Mouse (Mus musculus) layer of hippocampus, postnatal 25 days (tissue): ENCODE measurements around the gene Ndufs7. TPM values are rescaled to one million over a fixed set of nuclear protein-coding genes. Genes with fewer than 3 reads are reported as not detected.

Experiments used
- DNase-seq, 2 experiments: peaks; one replicate each; pipeline ENCODE4 v3.0.0; 2022; ENCODE audit warnings: mixed read lengths in 2 of 2, low spot score in 1 of 2; ENCODE audit errors: extremely low spot score in 1 of 2
- total RNA-seq, 2 experiments: library from RNA; stranded (reverse); gene quantifications; 2 replicates each; pipeline ENCODE4 v1.2.3; 2021

The Ndufs7 gene
- total RNA-seq, 2 experiments from 2014 or later: 196 to 223 TPM

GRCm38 (mm10) chr10:80285222-80286070 lies 36.5 kb downstream of the Ndufs7 start:
- DNase-seq: no peak

DNA sequence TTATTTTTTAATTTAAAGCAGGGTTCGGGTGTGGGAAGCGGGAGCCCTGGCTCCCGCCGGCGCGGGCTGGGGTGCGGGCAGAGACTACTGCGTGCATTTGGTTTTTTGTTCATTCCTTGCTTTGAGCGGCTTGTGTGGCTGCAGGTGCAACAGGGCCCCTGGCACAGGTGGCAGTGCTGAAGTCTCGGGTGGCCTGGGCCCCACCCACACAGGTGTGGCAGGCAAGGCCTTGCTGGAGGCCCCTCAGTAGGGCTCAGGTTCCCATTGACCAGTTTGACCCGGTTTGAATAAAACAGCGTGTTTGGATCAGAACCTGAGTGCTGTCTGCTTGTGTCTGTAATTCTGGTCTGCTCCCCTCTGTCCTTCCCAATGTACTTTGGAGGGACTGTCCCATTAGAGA lies 39.2 kb downstream of the Ndufs7 start:
- DNase-seq: no peak

- DNase-seq: no peak
These were observed 39.7 kb downstream of the Ndufs7 start for GRCm38 (mm10) chr10:80288657-80289056.

DNA sequence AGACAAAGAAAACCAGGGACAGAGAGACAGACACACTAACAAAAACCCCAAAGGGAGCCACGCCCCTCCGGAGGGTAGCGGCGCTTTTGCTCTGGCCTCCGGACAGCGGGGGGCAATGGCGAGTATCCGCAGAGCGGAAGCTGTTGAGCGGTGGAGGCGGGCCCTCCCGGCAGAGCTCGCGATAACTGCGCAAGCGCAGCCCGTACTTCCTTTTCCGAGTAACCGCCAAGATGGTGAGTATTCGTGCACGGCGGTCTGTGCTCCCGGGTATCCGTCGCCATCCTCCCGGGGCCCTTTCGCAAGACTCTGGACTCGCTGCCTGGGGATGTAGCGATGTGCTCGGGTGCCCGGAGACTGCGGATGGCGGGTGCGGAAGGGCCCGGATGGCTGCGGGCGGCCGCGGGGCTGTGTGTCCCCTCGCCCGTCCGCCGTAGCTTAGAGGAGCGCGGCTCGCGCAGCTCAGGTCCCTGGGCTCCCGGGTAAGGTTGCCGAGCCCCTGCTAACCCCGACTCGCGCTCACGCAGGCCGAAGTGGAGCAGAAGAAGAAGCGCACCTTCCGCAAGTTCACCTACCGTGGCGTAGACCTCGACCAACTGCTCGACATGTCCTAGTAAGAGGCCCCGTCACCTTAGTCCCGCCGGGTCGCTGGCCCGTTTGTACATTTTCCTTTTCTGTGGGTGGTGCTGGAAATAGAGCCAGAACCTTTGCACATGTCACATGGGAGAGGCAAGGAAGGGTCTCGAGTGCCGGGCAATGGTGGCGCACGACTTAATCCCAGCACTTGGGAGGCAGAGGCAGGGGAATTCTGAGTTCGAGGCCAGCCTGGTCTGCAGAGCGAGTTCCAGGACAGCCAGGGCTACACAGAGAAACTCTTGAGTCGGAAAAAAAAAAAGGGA lies 43.6 kb downstream of the Ndufs7 start, which contains the start of gene Rps15:
TSS of gene Rps15 (plus strand) at position 203 of the 896 bp plus-strand sequence.
- DNase-seq: peak; percentile 89 to 90

DNA sequence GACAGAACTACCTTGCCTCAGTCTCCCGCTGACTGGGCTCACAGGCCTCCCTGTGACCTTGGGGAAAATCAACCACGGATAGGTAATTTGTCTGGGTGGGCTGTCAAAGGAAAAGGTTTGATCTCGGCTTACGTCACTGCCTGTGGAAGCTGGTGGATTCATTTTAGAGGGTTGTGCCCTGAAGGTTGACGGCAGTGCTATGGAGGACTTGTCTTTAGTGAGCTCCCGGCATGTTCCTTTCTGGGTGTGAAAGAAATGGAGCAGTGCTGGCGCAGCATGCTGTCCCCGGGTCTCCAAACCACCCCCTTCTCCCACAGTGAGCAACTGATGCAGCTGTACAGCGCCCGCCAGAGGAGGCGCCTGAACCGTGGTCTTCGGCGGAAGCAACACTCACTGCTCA lies 44.4 kb downstream of the Ndufs7 start:
- no peak for DNase-seq

- DNase-seq: no peak
These were observed 45.4 kb downstream of the Ndufs7 start for GRCm38 (mm10) chr10:80294311-80294710.

DNA sequence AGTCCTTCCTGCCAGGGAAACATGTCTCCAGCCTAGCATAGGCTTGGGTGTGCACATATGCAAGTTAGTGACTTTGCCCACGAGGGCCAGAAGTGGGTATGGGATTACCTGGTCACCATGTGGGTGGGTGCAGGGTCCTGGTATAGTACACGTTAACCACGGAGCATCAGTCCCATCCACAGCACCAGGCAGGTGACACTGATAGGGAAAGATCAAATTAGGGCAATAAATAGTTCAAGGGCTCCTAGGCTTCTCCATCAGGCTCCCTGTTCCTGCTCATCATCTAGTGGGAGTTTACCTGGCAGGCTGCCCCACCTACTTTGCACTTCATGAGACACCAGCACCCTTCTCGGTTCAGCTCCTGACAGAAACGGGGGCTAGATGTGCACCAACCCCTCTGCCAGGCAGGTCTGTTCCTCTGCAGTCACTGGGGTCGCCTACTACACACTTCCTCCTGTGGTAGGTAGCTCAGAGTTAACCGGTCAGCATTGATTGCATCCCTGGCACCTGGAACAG lies 45.9 kb downstream of the Ndufs7 start:
- DNase-seq: no peak

DNA sequence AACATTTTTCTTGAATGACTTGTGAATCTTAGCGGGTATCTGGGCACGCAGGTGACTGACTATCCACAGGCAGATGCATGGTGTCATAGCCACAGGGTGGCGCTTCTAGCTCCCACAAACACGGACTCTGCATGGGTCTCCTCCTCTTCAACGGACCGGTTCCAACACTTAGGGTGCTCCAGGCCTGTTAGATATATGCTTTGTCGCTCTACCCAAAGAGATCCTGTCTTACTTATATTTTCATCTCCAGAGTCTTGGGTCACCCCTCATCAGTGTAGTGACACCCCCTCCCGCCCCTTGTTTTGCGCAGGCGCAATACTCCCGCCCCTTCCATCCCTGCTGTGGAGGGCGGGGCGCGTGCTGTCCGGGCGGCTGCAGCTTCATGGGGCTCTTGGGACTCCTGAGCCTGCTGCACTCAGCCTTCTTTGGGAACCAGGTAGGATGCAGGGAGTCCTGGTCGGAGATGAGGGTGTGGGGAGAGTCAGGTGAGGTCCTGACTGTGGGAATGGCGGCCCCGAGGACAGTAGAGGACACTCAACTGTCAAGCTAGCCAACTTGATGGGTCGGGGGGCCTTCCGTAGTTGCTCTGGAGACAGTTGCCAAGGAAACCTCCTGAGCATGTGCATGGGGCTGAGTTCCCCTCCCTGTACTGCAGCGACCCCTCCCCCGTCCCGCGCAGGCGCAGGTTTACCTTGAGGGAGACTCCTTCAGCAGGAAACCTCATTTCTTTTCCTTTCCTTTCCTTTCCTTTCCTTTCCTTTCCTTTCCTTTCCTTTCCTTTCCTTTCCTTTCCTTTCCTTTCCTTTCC lies 46.9 kb downstream of the Ndufs7 start, which contains the start of gene Apc2:
TSS of gene Apc2 (plus strand) at position 360 of the 808 bp plus-strand sequence.
- DNase-seq: peak; percentile 72 to 73

- DNase-seq: no peak
These were observed 47.9 kb downstream of the Ndufs7 start for GRCm38 (mm10) chr10:80296824-80297223.

- no peak for DNase-seq
These were observed 48.7 kb downstream of the Ndufs7 start for GRCm38 (mm10) chr10:80297526-80298133.

DNA sequence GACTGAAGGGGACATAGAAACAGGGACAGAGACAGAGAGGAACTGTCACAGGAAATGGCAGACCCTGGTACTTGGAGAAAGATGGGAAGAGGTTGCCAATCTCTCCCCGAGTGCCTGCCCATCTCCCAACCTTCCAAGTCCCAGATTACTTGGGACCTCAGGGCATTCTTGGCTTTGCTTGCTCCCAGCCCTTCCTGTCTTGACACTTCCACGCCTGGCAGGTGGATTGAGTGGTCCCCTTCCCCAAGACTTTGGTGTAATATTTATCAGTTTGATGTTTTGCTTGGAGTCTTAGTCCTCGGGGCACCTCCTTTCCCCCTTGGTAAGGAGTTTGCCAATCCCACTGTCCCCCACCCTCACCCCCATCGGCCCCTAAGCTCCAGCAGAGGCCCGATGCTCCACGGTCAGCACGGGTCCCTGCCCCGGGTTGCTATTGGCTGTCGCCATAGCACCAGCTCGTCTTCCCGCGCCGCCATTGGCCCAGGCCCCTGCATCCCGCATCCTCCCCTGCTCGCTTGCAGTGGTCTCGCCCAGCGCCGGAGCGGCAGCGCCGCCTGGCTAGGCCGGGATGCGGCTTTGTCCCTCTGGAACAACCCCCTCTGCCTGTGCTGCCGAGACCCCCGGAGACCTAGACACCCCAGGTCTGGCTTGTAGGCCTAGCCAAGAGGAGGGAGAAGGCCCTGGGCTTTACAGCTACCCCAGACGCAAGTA lies 49.8 kb downstream of the Ndufs7 start:
- peak; percentile 87 to 92 for DNase-seq

GRCm38 (mm10) chr10:80299301-80299700 lies 50.4 kb downstream of the Ndufs7 start:
- no peak for DNase-seq

DNA sequence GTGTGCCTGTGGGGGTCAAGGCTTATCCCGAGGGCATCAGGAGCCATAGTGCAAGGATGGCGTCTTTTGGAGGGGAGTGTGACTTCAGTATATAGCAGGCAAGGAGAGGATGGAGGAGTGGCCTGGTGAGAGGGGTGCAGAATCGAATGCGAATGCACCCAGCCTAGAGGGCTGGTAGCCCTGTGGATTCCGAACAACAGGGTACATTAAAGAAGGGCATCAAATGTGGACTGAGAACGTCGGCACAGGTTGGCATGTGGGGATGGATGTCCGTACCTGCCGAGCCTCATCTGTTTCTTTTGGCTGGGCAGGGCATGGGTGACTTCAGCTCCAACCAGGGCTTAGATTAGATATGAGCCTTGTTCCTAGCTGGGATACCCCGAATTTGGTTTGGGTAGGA lies 50.9 kb downstream of the Ndufs7 start:
- DNase-seq: no peak

- DNase-seq: no peak
These were observed 51.8 kb downstream of the Ndufs7 start for GRCm38 (mm10) chr10:80300672-80301181.

- no peak for DNase-seq
These were observed 52.5 kb downstream of the Ndufs7 start for GRCm38 (mm10) chr10:80301256-80302081.

GRCm38 (mm10) chr10:80302082-80302355 lies 53.1 kb downstream of the Ndufs7 start:
- DNase-seq: no peak

GRCm38 (mm10) chr10:80302471-80302881 lies 53.6 kb downstream of the Ndufs7 start:
- DNase-seq: no peak

GRCm38 (mm10) chr10:80304458-80304857 lies 55.5 kb downstream of the Ndufs7 start:
- DNase-seq: no peak
